Mouse (Mus musculus) forebrain, embryonic 11.5 days (tissue): ENCODE measurements around the gene Gm9508. TPM values are rescaled to one million over a fixed set of nuclear protein-coding genes. Genes with fewer than 3 reads are reported as not detected.

Experiments
- ATAC-seq: fragments of 200-750 bp; cut with Nextera tagmentation; replicated peaks from 2 replicates; pipeline ENCODE4 v1.8.0; 2017; ENCODE audit warnings: moderate TSS enrichment; ENCODE audit not compliant: low FRiP score
- DNase-seq: peaks from one replicate; pipeline ENCODE4 v3.0.0-alpha.2; 2017; ENCODE audit warnings: low spot score
- H3K27ac ChIP-seq: fragments of 300-500 bp; sonication (generic); 2 replicates; pipeline ENCODE4 v1.5.1; 2014; ENCODE audit warnings: low read depth, low read length
- H3K27me3 ChIP-seq: fragments of 300-500 bp; sonication (generic); 2 replicates; pipeline ENCODE4 v1.6.1; 2014; ENCODE audit warnings: mild to moderate bottlenecking, low read length, mixed read lengths; ENCODE audit not compliant: control insufficient read depth, insufficient read depth
- H3K36me3 ChIP-seq: fragments of 300-500 bp; sonication (generic); 2 replicates; pipeline ENCODE4 v1.6.1; 2014; ENCODE audit warnings: mild to moderate bottlenecking, low read length, moderate library complexity, mixed read lengths; ENCODE audit not compliant: control insufficient read depth, insufficient read depth
- H3K4me1 ChIP-seq: fragments of 300-500 bp; sonication (generic); replicated peaks from 2 replicates; pipeline ENCODE4 v1.6.1; 2014; ENCODE audit warnings: low read length, mixed read lengths; ENCODE audit not compliant: control insufficient read depth, insufficient read depth
- H3K4me2 ChIP-seq: fragments of 300-500 bp; sonication (generic); 2 replicates; pipeline ENCODE4 v1.6.1; 2014; ENCODE audit warnings: low read depth, mild to moderate bottlenecking, low read length, moderate library complexity, mixed read lengths; ENCODE audit not compliant: severe bottlenecking
- H3K4me3 ChIP-seq: fragments of 300-500 bp; sonication (generic); 2 replicates; pipeline ENCODE4 v1.5.1; 2014; ENCODE audit warnings: low read depth, low read length
- H3K9ac ChIP-seq: fragments of 300-500 bp; sonication (generic); 2 replicates; pipeline ENCODE4 v1.6.1; 2014; ENCODE audit warnings: low read length
- H3K9me3 ChIP-seq: fragments of 300-500 bp; sonication (generic); 2 replicates; pipeline ENCODE4 v1.6.1; 2016; ENCODE audit warnings: low read length, mixed read lengths; ENCODE audit not compliant: control insufficient read depth
- WGBS: fragments of 180-500 bp; shearing (Covaris S2); extraction: QIAGEN DNeasy Blood & Tissue Kit; methylation state at CpG from one replicate; pipeline ENCODE4 v1.1.7; 2014; 5-methylcytosine and 5-hydroxymethylcytosine counted together
- polyA plus RNA-seq: library from polyadenylated mRNA; unstranded; fragments of >200 nt; fragmentation: Nextera tagmentation; extraction: Ambion mirVana; gene quantifications from 2 replicates; pipeline ENCODE4 v1.2.1, GENCODE M21; 2014

Gm9508 gene
- polyA plus RNA-seq, 1 experiment from 2014 or later: not detected

GRCm38 (mm10) chr10:77658286-77658994, 38.6 kb downstream of the Gm9508 start:
- 82% methylated on average over 15 of the region's 15 CpGs for WGBS
- no peak overlapping the region for H3K4me3 ChIP-seq
- H3K9ac ChIP-seq: no peak overlapping the region
- no peaks in the 10 kb centered on the region for H3K27me3 ChIP-seq
- no peaks in the 10 kb centered on the region for H3K9me3 ChIP-seq
- H3K36me3 ChIP-seq: no peaks in the 10 kb centered on the region
- no peak overlapping the region for H3K4me2 ChIP-seq
- DNase-seq: no peak
- H3K4me1 ChIP-seq: no peaks in the 10 kb centered on the region
- no peak overlapping the region for H3K27ac ChIP-seq
- no peak for ATAC-seq

GRCm38 (mm10) chr10:77652046-77652445, 45.0 kb downstream of the Gm9508 start:
- no peaks in the 10 kb centered on the region for H3K4me1 ChIP-seq

GRCm38 (mm10) chr10:77647901-77648300, 49.1 kb downstream of the Gm9508 start:
- Histone ChIP-seq H3K4me3 (no peak overlapping the region), H3K36me3 (peaks cover 13% of the 10 kb centered on the region), H3K4me1 (no peaks in the 10 kb centered on the region), H3K4me2 (no peak overlapping the region), H3K9ac (no peak overlapping the region), H3K27me3 (no peaks in the 10 kb centered on the region), H3K9me3 (no peaks in the 10 kb centered on the region), H3K27ac (no peak overlapping the region)
- WGBS: 88% methylated on average over 8 of the region's 8 CpGs
- no peak for DNase-seq
- ATAC-seq: no peak

More at GRCm38 (mm10) chr10:77652046-77652445, 45.0 kb downstream of the Gm9508 start:
- 88% methylated on average over 9 of the region's 9 CpGs for WGBS
- DNase-seq (no peak), ATAC-seq (no peak)
- H3K4me3 ChIP-seq: no peak overlapping the region
- H3K36me3 ChIP-seq: no peaks in the 10 kb centered on the region
- H3K9me3 ChIP-seq: no peaks in the 10 kb centered on the region
- H3K27ac ChIP-seq: no peak overlapping the region
- H3K27me3 ChIP-seq: no peaks in the 10 kb centered on the region
- no peak overlapping the region for H3K9ac ChIP-seq
- H3K4me2 ChIP-seq: no peak overlapping the region

- Histone ChIP-seq H3K4me2 (no peak overlapping the region), H3K4me3 (no peak overlapping the region), H3K9ac (no peak overlapping the region), H3K27ac (no peak overlapping the region), H3K9me3 (no peaks in the 10 kb centered on the region), H3K4me1 (no peaks in the 10 kb centered on the region), H3K36me3 (peaks cover 13% of the 10 kb centered on the region), H3K27me3 (no peaks in the 10 kb centered on the region)
- no peak for ATAC-seq
- no peak for DNase-seq
- 67% methylated on average over 1 of the region's 1 CpGs for whole genome bisulfite sequencing
These were observed 49.6 kb downstream of the Gm9508 start for GRCm38 (mm10) chr10:77647461-77647860.

Other genes with a start within 250 kb of the Gm9508 start
- 40.6 and 41.9 TPM in 2 replicates for gene Fam207a, start 181.4 kb downstream of the Gm9508 start, polyA plus RNA-seq
- 1.2 and 1.3 TPM in 2 replicates for gene Itgb2, start 167.0 kb downstream of the Gm9508 start, polyA plus RNA-seq
- 69.0 and 73.8 TPM in 2 replicates for gene Pttg1ip, start 115.5 kb downstream of the Gm9508 start, polyA plus RNA-seq
- gene Sumo3, start 91.1 kb downstream of the Gm9508 start, polyA plus RNA-seq: 336 and 367 TPM in 2 replicates
- not detected in 2 replicates for gene Gm49325, start 91.0 kb downstream of the Gm9508 start, polyA plus RNA-seq
- 76.7 and 78.1 TPM in 2 replicates for gene Ube2g2, start 75.0 kb downstream of the Gm9508 start, polyA plus RNA-seq
- gene Tspear, start 10.7 kb downstream of the Gm9508 start, polyA plus RNA-seq: 1.4 and 1.5 TPM in 2 replicates
- not detected in 2 replicates for gene Gm19402, start 6.5 kb downstream of the Gm9508 start, polyA plus RNA-seq
- not detected in 2 replicates for gene Gm10272, start 9.4 kb upstream of the Gm9508 start, polyA plus RNA-seq
- gene Gm10024, start 14.2 kb upstream of the Gm9508 start, polyA plus RNA-seq: not detected in 2 replicates
- gene Gm10142, start 18.6 kb upstream of the Gm9508 start, polyA plus RNA-seq: not detected in 2 replicates
- not detected in 2 replicates for gene Krtap12-1, start 23.4 kb upstream of the Gm9508 start, polyA plus RNA-seq
- not detected in 2 replicates for gene Gm10100, start 29.3 kb upstream of the Gm9508 start, polyA plus RNA-seq
- gene Gm18596, start 45.4 kb upstream of the Gm9508 start, polyA plus RNA-seq: not detected in 2 replicates
- not detected in 2 replicates for gene Gm9736, start 54.1 kb upstream of the Gm9508 start, polyA plus RNA-seq
- gene Gm3233, start 62.4 kb upstream of the Gm9508 start, polyA plus RNA-seq: not detected in 2 replicates
- not detected in 2 replicates for gene Gm3238, start 74.1 kb upstream of the Gm9508 start, polyA plus RNA-seq
- gene Gm7138, start 79.7 kb upstream of the Gm9508 start, polyA plus RNA-seq: not detected in 2 replicates
- not detected in 2 replicates for gene Gm3250, start 85.3 kb upstream of the Gm9508 start, polyA plus RNA-seq
- gene Gm7137, start 91.0 kb upstream of the Gm9508 start, polyA plus RNA-seq: not detected in 2 replicates
- gene Gm9639, start 97.8 kb upstream of the Gm9508 start, polyA plus RNA-seq: not detected in 2 replicates
- gene Gm19668, start 101.9 kb upstream of the Gm9508 start, polyA plus RNA-seq: not detected in 2 replicates
- not detected in 2 replicates for gene Gm9507, start 114.6 kb upstream of the Gm9508 start, polyA plus RNA-seq
- gene Gm2696, start 117.4 kb upstream of the Gm9508 start, polyA plus RNA-seq: not detected in 2 replicates
- gene Krtap10-4, start 129.9 kb upstream of the Gm9508 start, polyA plus RNA-seq: not detected in 2 replicates
- gene Krtap10-10, start 138.7 kb upstream of the Gm9508 start, polyA plus RNA-seq: not detected in 2 replicates
- not detected in 2 replicates for gene Gm36176, start 149.6 kb upstream of the Gm9508 start, polyA plus RNA-seq
- gene Gm10318, start 155.6 kb upstream of the Gm9508 start, polyA plus RNA-seq: not detected in 2 replicates
- gene Gm3285, start 164.7 kb upstream of the Gm9508 start, polyA plus RNA-seq: not detected in 2 replicates
- gene Lrrc3, start 205.3 kb upstream of the Gm9508 start, polyA plus RNA-seq: 3.5 and 3.9 TPM in 2 replicates